Mouse (Mus musculus): ENCODE data around the gene Purb. TPM values are rescaled to one million over a fixed set of nuclear protein-coding genes. Genes with fewer than 3 reads are reported as not detected.

Purb gene
- polyA plus RNA-seq, 1 experiment from 2014 or later = 13.7 TPM

- no peak overlapping the region for H3K9ac ChIP-seq (ENCODE audit: low read length)
- H3K9me3 ChIP-seq (ENCODE audit: control insufficient read depth, low read length) = no peaks in the 10 kb centered on the region
- H3K36me3 ChIP-seq (ENCODE audit: control insufficient read depth, insufficient read depth, low read length) = no peaks in the 10 kb centered on the region
- H3K4me1 ChIP-seq (ENCODE audit: control insufficient read depth, insufficient read depth, low read length) = no peaks in the 10 kb centered on the region
- no peaks in the 10 kb centered on the region for H3K27me3 ChIP-seq (ENCODE audit: control insufficient read depth, insufficient read depth, low read length)
- no peak for ATAC-seq (ENCODE audit: low FRiP score)
- H3K27ac ChIP-seq (ENCODE audit: low read depth, low read length) = no peak overlapping the region
- no peak for DNase-seq (ENCODE audit: low spot score, missing footprints)
- H3K4me3 ChIP-seq (ENCODE audit: low read depth, low read length) = no peak overlapping the region
- no peak overlapping the region for H3K4me2 ChIP-seq
- whole genome bisulfite sequencing = 42% methylated on average over 7 of the region's 7 CpGs
Observed at GRCm38 (mm10) chr11:6514837-6515236, 39.1 kb upstream of the Purb start.

- Histone ChIP-seq H3K9me3 (ENCODE audit: control insufficient read depth, low read length) (no peaks in the 10 kb centered on the region), H3K9ac (ENCODE audit: low read length) (no peak overlapping the region), H3K27me3 (ENCODE audit: control insufficient read depth, insufficient read depth, low read length) (no peaks in the 10 kb centered on the region), H3K27ac (ENCODE audit: low read depth, low read length) (no peak overlapping the region), H3K4me1 (ENCODE audit: control insufficient read depth, insufficient read depth, low read length) (no peaks in the 10 kb centered on the region), H3K36me3 (ENCODE audit: control insufficient read depth, insufficient read depth, low read length) (no peaks in the 10 kb centered on the region), H3K4me3 (ENCODE audit: low read depth, low read length) (no peak overlapping the region), H3K4me2 (no peak overlapping the region)
- WGBS = 61% methylated on average over 1 of the region's 1 CpGs
- DNase-seq (ENCODE audit: low spot score, missing footprints) (no peak), ATAC-seq (ENCODE audit: low FRiP score) (no peak)
Observed at GRCm38 (mm10) chr11:6508269-6508876, 32.7 kb upstream of the Purb start.

- ATAC-seq (ENCODE audit: low FRiP score) = no peak
Observed at GRCm38 (mm10) chr11:6506516-6506915, 30.8 kb upstream of the Purb start.

GRCm38 (mm10) chr11:6504689-6505088 is 29.0 kb upstream of the Purb start:
- Histone ChIP-seq H3K4me2 (no peak overlapping the region), H3K4me3 (ENCODE audit: low read depth, low read length) (no peak overlapping the region), H3K9ac (ENCODE audit: low read length) (no peak overlapping the region), H3K27ac (ENCODE audit: low read depth, low read length) (no peak overlapping the region), H3K27me3 (ENCODE audit: control insufficient read depth, insufficient read depth, low read length) (no peaks in the 10 kb centered on the region), H3K9me3 (ENCODE audit: control insufficient read depth, low read length) (no peaks in the 10 kb centered on the region), H3K4me1 (ENCODE audit: control insufficient read depth, insufficient read depth, low read length) (no peaks in the 10 kb centered on the region), H3K36me3 (ENCODE audit: control insufficient read depth, insufficient read depth, low read length) (no peaks in the 10 kb centered on the region)
- WGBS = 76% methylated on average over 6 of the region's 6 CpGs
- no peak for ATAC-seq (ENCODE audit: low FRiP score)
- DNase-seq (ENCODE audit: low spot score, missing footprints) = no peak

More at GRCm38 (mm10) chr11:6506516-6506915, 30.8 kb upstream of the Purb start:
- DNase-seq (ENCODE audit: low spot score, missing footprints) = no peak
- Histone ChIP-seq H3K4me1 (ENCODE audit: control insufficient read depth, insufficient read depth, low read length) (no peaks in the 10 kb centered on the region), H3K4me2 (no peak overlapping the region), H3K27ac (ENCODE audit: low read depth, low read length) (no peak overlapping the region), H3K9ac (ENCODE audit: low read length) (no peak overlapping the region), H3K9me3 (ENCODE audit: control insufficient read depth, low read length) (no peaks in the 10 kb centered on the region), H3K27me3 (ENCODE audit: control insufficient read depth, insufficient read depth, low read length) (no peaks in the 10 kb centered on the region), H3K36me3 (ENCODE audit: control insufficient read depth, insufficient read depth, low read length) (no peaks in the 10 kb centered on the region), H3K4me3 (ENCODE audit: low read depth, low read length) (no peak overlapping the region)
- 86% methylated on average over 9 of the region's 9 CpGs for WGBS

- Histone ChIP-seq H3K9me3 (ENCODE audit: control insufficient read depth, low read length) (no peaks in the 10 kb centered on the region), H3K36me3 (ENCODE audit: control insufficient read depth, insufficient read depth, low read length) (no peaks in the 10 kb centered on the region), H3K27me3 (ENCODE audit: control insufficient read depth, insufficient read depth, low read length) (no peaks in the 10 kb centered on the region), H3K9ac (ENCODE audit: low read length) (no peak overlapping the region), H3K27ac (ENCODE audit: low read depth, low read length) (no peak overlapping the region), H3K4me1 (ENCODE audit: control insufficient read depth, insufficient read depth, low read length) (no peaks in the 10 kb centered on the region), H3K4me3 (ENCODE audit: low read depth, low read length) (no peak overlapping the region), H3K4me2 (no peak overlapping the region)
- DNase-seq (ENCODE audit: low spot score, missing footprints) (no peak), ATAC-seq (ENCODE audit: low FRiP score) (no peak)
- 67% methylated on average over 3 of the region's 3 CpGs for WGBS
Observed at GRCm38 (mm10) chr11:6504226-6504625, 28.5 kb upstream of the Purb start.

- no peak overlapping the region for H3K9ac ChIP-seq (ENCODE audit: low read length)
- ATAC-seq (ENCODE audit: low FRiP score) (no peak), DNase-seq (ENCODE audit: low spot score, missing footprints) (no peak)
- no peaks in the 10 kb centered on the region for H3K36me3 ChIP-seq (ENCODE audit: control insufficient read depth, insufficient read depth, low read length)
- no peaks in the 10 kb centered on the region for H3K4me1 ChIP-seq (ENCODE audit: control insufficient read depth, insufficient read depth, low read length)
- no peaks in the 10 kb centered on the region for H3K9me3 ChIP-seq (ENCODE audit: control insufficient read depth, low read length)
- no peak overlapping the region for H3K4me3 ChIP-seq (ENCODE audit: low read depth, low read length)
- H3K27me3 ChIP-seq (ENCODE audit: control insufficient read depth, insufficient read depth, low read length) = no peaks in the 10 kb centered on the region
- H3K4me2 ChIP-seq = no peak overlapping the region
- WGBS = 97% methylated on average over 2 of the region's 2 CpGs
- H3K27ac ChIP-seq (ENCODE audit: low read depth, low read length) = no peak overlapping the region
Observed at GRCm38 (mm10) chr11:6502506-6502905, 26.8 kb upstream of the Purb start.

- no peak overlapping the region for H3K27ac ChIP-seq (ENCODE audit: low read depth, low read length)
- DNase-seq (ENCODE audit: low spot score, missing footprints) = no peak
- H3K9ac ChIP-seq (ENCODE audit: low read length) = no peak overlapping the region
- no peaks in the 10 kb centered on the region for H3K9me3 ChIP-seq (ENCODE audit: control insufficient read depth, low read length)
- no peaks in the 10 kb centered on the region for H3K4me1 ChIP-seq (ENCODE audit: control insufficient read depth, insufficient read depth, low read length)
- no peak for ATAC-seq (ENCODE audit: low FRiP score)
- no peaks in the 10 kb centered on the region for H3K27me3 ChIP-seq (ENCODE audit: control insufficient read depth, insufficient read depth, low read length)
- no peaks in the 10 kb centered on the region for H3K36me3 ChIP-seq (ENCODE audit: control insufficient read depth, insufficient read depth, low read length)
- no peak overlapping the region for H3K4me3 ChIP-seq (ENCODE audit: low read depth, low read length)
- H3K4me2 ChIP-seq = no peak overlapping the region
- WGBS = 86% methylated on average over 12 of the region's 12 CpGs
Observed at GRCm38 (mm10) chr11:6497311-6497948, 21.7 kb upstream of the Purb start.

GRCm38 (mm10) chr11:6489691-6490503 is 14.2 kb upstream of the Purb start:
- Histone ChIP-seq H3K36me3 (ENCODE audit: control insufficient read depth, insufficient read depth, low read length) (no peaks in the 10 kb centered on the region), H3K9me3 (ENCODE audit: control insufficient read depth, low read length) (no peaks in the 10 kb centered on the region), H3K4me3 (ENCODE audit: low read depth, low read length) (no peak overlapping the region), H3K27ac (ENCODE audit: low read depth, low read length) (no peak overlapping the region), H3K4me1 (ENCODE audit: control insufficient read depth, insufficient read depth, low read length) (no peaks in the 10 kb centered on the region; the same call in 1 of the 2 replicates), H3K9ac (ENCODE audit: low read length) (no peak overlapping the region), H3K27me3 (ENCODE audit: control insufficient read depth, insufficient read depth, low read length) (no peaks in the 10 kb centered on the region), H3K4me2 (no peak overlapping the region)
- ATAC-seq (ENCODE audit: low FRiP score) (no peak), DNase-seq (ENCODE audit: low spot score, missing footprints) (peak; percentile 79)
- WGBS = 66% methylated on average over 6 of the region's 6 CpGs

GRCm38 (mm10) chr11:6489257-6489656 is 13.5 kb upstream of the Purb start:
- WGBS = 83% methylated on average over 7 of the region's 7 CpGs
- H3K36me3 ChIP-seq (ENCODE audit: control insufficient read depth, insufficient read depth, low read length) = no peaks in the 10 kb centered on the region
- H3K4me1 ChIP-seq (ENCODE audit: control insufficient read depth, insufficient read depth, low read length) = no peaks in the 10 kb centered on the region; the same call in 1 of the 2 replicates
- ATAC-seq (ENCODE audit: low FRiP score) = no peak
- no peak overlapping the region for H3K4me2 ChIP-seq
- H3K4me3 ChIP-seq (ENCODE audit: low read depth, low read length) = no peak overlapping the region
- peak; percentile 64 for DNase-seq (ENCODE audit: low spot score, missing footprints)
- no peak overlapping the region for H3K9ac ChIP-seq (ENCODE audit: low read length)
- no peaks in the 10 kb centered on the region for H3K27me3 ChIP-seq (ENCODE audit: control insufficient read depth, insufficient read depth, low read length)
- H3K27ac ChIP-seq (ENCODE audit: low read depth, low read length) = no peak overlapping the region
- no peaks in the 10 kb centered on the region for H3K9me3 ChIP-seq (ENCODE audit: control insufficient read depth, low read length)

All from midbrain, embryonic 11.5 days (tissue).